Mouse (Mus musculus): ENCODE data around the gene D230025D16Rik.

GRCm38 (mm10) chr8:105206766-105207275 lies 18.1 kb upstream of the D230025D16Rik start:
- TF ChIP-seq CTCF (IDR thresholded peaks at IDR 0.05; ENCODE audit: low read depth) (no peak), EP300 (IDR thresholded peaks at IDR 0.05; ENCODE audit: low read depth) (no peak)
